Mouse (Mus musculus): Measurements from ENCODE around the gene Mfsd12.

DNA sequence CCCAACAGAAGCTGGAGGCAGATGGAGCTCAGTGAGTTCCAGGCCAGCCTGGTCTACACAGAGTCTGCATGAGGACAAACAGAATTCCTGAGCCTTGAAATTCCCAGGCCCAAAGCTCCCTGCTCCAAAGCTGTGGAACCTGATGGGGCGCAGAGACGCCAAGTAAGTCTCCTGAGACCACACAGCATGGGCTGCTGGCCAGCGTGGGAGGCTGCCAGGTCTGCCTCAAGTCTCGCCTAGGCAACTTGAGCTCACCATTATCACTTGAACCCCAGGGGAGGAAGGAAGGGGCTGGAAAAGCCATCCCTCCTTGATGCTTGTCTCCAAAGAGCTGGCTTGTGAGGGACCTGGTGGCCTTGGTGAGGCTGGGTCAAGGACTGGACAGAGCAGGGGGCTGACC, 27.3 kb upstream of the Mfsd12 start:
- no peak for TF ChIP-seq CTCF (IDR thresholded peaks at IDR 0.05; ENCODE audit: borderline replicate concordance, insufficient read depth, low read length)
- no peak for TF ChIP-seq POLR2A (IDR thresholded peaks at IDR 0.05; ENCODE audit: low read depth, low read length)

Measured in embryonic fibroblast, embryonic 13.5 days (primary cell).